Mouse (Mus musculus) neural tube, embryonic 13.5 days (tissue): ENCODE measurements at regions not wholly inside any gene's neighbourhood (a gene's known extent, or its start where the extent isn't known, plus 50 kb on each side); places are given as distances from the start of the nearest gene placed in this dataset.

Experiments
- ATAC-seq: fragments of 200-750 bp; cut with Nextera tagmentation; 2 replicates; pipeline ENCODE4 v1.8.0; 2017; ENCODE audit warnings: low read depth, mild to moderate bottlenecking, moderate TSS enrichment, moderate library complexity
- H3K27ac ChIP-seq: fragments of 300-500 bp; sonication (generic); replicated peaks from 2 replicates; pipeline ENCODE4 v1.5.1; 2015; ENCODE audit warnings: moderate library complexity, mild to moderate bottlenecking, inconsistent platforms
- H3K27me3 ChIP-seq: fragments of 300-500 bp; sonication (generic); 2 replicates; pipeline ENCODE4 v1.6.1; 2015; ENCODE audit warnings: mild to moderate bottlenecking, inconsistent platforms
- H3K36me3 ChIP-seq: fragments of 300-500 bp; sonication (generic); 2 replicates; pipeline ENCODE4 v1.6.1; 2015; ENCODE audit warnings: mild to moderate bottlenecking, inconsistent platforms
- H3K4me1 ChIP-seq: fragments of 300-500 bp; sonication (generic); replicated peaks from 2 replicates; pipeline ENCODE4 v1.6.1; 2015; ENCODE audit warnings: inconsistent platforms
- H3K4me2 ChIP-seq: fragments of 300-500 bp; sonication (generic); 2 replicates; pipeline ENCODE4 v1.6.1; 2015; ENCODE audit warnings: inconsistent platforms, mild to moderate bottlenecking, moderate library complexity
- H3K4me3 ChIP-seq: fragments of 300-500 bp; sonication (generic); 2 replicates; pipeline ENCODE4 v1.5.1; 2015; ENCODE audit warnings: mild to moderate bottlenecking, inconsistent platforms
- H3K9ac ChIP-seq: fragments of 300-500 bp; sonication (generic); 2 replicates; pipeline ENCODE4 v1.6.1; 2015; ENCODE audit warnings: moderate library complexity, mild to moderate bottlenecking, inconsistent platforms
- H3K9me3 ChIP-seq: fragments of 300-500 bp; sonication (generic); 2 replicates; pipeline ENCODE4 v1.6.1; 2016; ENCODE audit warnings: inconsistent platforms
- WGBS: fragments of 180-500 bp; shearing (Covaris S2); methylation state at CpG from one replicate; pipeline ENCODE4 v1.1.7; 2015; 5-methylcytosine and 5-hydroxymethylcytosine counted together

DNA sequence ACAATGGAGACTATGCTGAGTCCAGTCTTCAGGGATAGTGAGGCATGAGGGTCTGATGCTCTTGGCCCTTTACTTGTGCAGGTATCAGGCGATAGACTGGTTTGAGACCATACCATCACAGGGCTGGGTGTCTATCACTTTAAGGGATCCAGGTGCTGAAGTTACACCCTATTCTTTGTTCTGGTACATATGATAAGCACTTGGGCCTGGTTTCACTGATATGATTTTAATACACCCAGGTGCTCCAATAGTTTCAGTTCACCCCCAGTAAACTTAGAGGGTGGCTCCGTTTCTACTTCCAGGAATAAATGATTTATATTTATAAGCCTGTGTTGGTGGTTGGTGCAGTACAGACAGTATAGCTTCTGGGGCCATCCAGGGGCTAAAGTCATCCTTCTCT, 173.0 kb upstream of the Nrip1 start:
- ATAC-seq = no peak
- H3K4me1 ChIP-seq = no peaks in the 10 kb centered on the region
- WGBS = 87% methylated on average over 2 of the region's 2 CpGs

DNA sequence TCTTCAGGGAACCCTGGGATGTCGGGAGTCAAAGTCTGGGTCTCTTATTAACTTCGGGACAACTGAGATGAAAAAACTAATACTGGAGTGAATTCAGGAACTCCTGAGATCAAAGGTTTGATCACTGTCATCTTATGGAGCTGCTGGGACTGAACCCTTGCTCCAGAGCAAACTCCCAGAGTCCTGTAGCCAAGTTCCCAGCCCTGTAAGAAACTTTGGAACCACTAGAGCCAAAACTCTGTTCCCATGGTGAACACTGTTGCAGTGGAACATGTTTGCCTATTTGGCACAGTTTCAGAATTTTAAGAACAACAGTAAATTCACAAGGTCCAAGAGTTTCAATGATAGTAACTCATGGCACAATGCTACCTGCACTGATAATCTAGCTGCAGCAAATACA, 172.3 kb upstream of the Nrip1 start:
- H3K36me3 ChIP-seq = no peaks in the 10 kb centered on the region
- WGBS = 80% methylated on average over 2 of the region's 2 CpGs
- no peak overlapping the region for H3K9ac ChIP-seq
- H3K9me3 ChIP-seq = no peaks in the 10 kb centered on the region
- H3K27me3 ChIP-seq = no peaks in the 10 kb centered on the region
- no peak overlapping the region for H3K4me3 ChIP-seq
- H3K4me2 ChIP-seq = no peak overlapping the region
- H3K27ac ChIP-seq = no peak overlapping the region
- no peak for ATAC-seq
- no peaks in the 10 kb centered on the region for H3K4me1 ChIP-seq

More for the DNA sequence above, 173.0 kb upstream of the Nrip1 start:
- no peaks in the 10 kb centered on the region for H3K9me3 ChIP-seq
- no peak overlapping the region for H3K4me3 ChIP-seq
- H3K4me2 ChIP-seq = no peak overlapping the region
- H3K9ac ChIP-seq = no peak overlapping the region
- no peak overlapping the region for H3K27ac ChIP-seq
- H3K27me3 ChIP-seq = no peaks in the 10 kb centered on the region
- no peaks in the 10 kb centered on the region for H3K36me3 ChIP-seq

DNA sequence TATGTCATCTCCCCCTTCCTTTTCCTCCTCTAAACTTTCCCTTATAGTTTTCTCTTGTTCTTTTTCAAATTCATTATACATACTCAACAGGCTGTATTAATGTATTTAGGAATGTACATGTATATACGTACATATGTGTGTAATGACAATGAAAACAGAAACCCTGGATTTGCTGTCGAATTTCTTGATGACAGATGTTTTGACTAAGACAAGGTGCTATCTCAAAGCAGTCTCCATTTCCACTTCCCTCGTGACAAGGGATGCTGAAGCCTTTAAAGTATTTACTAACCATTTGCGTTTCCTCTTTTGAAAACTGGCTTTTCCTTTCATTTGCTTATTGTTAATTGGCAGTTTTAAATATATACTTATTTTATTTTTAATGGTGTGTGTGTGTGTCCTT, 171.3 kb upstream of the Nrip1 start:
- H3K9me3 ChIP-seq = no peaks in the 10 kb centered on the region
- 89% methylated on average over 4 of the region's 4 CpGs for WGBS
- ATAC-seq = no peak

DNA sequence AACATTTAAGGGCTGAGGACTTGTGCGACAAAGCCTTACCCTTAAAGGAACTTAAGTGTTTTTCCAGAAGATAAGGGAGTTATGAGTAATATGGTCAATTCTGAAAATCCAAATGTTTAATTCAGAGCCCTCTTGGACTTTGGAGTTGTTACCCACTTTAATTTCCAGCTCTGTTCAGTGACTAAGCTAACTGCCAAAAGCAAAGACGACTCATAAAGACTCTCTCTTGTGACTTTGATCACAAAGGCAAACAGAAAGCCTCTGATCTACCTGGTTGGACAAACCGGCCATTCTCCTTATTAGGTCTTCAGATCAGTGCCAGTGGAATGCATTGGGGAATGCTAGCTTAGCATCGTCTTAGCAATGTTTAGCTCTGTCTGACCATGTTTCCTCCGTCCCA, 167.3 kb upstream of the Nrip1 start:
- no peak overlapping the region for H3K9ac ChIP-seq
- no peaks in the 10 kb centered on the region for H3K27me3 ChIP-seq
- whole genome bisulfite sequencing = 72% methylated on average over 5 of the region's 5 CpGs
- no peak overlapping the region for H3K4me3 ChIP-seq
- H3K4me2 ChIP-seq = no peak overlapping the region
- no peak overlapping the region for H3K27ac ChIP-seq
- peaks cover 8% of the 10 kb centered on the region for H3K4me1 ChIP-seq
- H3K36me3 ChIP-seq = no peaks in the 10 kb centered on the region
- no peaks in the 10 kb centered on the region for H3K9me3 ChIP-seq
- no peak for ATAC-seq

More for the DNA sequence above, 171.3 kb upstream of the Nrip1 start:
- Histone ChIP-seq H3K9ac (no peak overlapping the region), H3K4me3 (no peak overlapping the region), H3K4me1 (peaks cover under 1% of the 10 kb centered on the region; the same call in 1 of the 2 replicates), H3K27me3 (no peaks in the 10 kb centered on the region), H3K27ac (no peak overlapping the region), H3K4me2 (no peak overlapping the region), H3K36me3 (no peaks in the 10 kb centered on the region)

DNA sequence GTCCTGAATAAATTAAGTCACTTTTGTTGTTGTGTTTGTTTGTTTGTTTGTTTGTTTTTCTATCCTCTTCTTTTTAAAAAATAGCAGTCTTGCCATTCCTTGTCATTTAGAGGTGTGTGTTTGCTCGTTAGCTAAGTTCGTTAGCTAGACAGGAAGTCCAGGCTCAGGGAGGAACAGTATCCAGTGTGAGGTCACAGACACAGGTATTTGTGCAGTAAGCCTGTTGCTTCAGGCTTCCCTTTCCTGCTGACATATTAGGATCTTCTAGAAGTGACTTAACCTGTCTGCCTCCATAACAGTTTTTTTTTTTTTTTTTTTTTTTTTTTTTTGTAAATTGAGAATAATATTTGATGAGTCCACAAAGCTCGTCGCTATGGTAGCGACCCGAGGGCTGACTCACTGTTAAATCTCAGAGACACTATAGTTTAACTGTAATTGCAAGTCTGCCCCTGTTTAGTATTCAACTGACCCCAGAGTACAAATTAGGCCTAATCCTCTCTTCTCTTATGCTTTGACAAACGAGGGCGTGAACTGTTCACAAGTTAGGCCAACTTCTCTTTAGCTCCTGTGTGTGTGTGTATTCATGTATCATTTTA, 166.8 kb upstream of the Nrip1 start:
- 61% methylated on average over 8 of the region's 8 CpGs for WGBS
- H3K27me3 ChIP-seq = no peaks in the 10 kb centered on the region
- no peak for ATAC-seq
- no peak overlapping the region for H3K4me3 ChIP-seq
- no peaks in the 10 kb centered on the region for H3K9me3 ChIP-seq
- peaks cover 8% of the 10 kb centered on the region for H3K4me1 ChIP-seq
- no peak overlapping the region for H3K9ac ChIP-seq
- H3K36me3 ChIP-seq = no peaks in the 10 kb centered on the region
- no peak overlapping the region for H3K4me2 ChIP-seq
- H3K27ac ChIP-seq = no peak overlapping the region

DNA sequence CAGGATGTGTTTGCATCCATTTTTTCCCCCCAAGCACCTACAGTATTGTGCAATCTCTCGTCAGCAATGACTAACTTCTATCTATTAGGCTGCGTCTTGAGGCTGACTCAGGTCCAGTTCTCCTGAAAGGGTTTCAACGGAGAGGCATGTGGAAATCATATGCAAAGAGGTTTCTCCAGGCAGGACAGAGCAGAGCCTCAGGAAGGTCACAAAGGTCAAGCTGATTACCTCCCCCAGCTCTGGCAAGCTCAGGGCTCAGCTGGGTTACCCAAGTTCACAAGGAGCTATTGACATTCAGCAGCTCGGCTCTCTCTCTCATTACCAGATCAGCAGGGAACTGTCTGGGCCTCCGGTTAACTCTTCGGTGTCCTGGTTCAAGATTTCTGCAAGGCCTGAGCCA, 166.0 kb upstream of the Nrip1 start:
- no peak for ATAC-seq
- no peak overlapping the region for H3K27ac ChIP-seq
- 4% methylated on average over 6 of the region's 6 CpGs for WGBS

DNA sequence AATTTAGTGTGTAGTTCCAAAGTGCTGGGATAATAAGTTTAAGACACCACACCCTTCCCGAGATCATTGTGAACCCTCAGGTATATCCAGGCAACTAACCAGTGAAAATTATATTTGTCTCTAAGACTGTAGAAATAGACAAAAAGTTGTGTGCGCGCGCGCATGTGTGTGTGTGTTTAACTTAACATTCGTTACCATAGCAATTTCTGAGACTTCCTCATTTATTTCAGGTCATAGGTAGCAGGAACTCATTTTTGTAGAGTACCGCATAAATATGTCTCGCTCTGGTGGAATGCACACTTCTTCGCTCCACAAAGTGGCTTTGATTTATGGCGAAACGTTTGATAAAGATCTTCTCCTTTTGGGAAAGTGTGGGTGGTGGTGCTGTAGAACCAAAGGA, 164.2 kb upstream of the Nrip1 start:
- Histone ChIP-seq H3K9ac (no peak overlapping the region), H3K27ac (no peak overlapping the region), H3K36me3 (no peaks in the 10 kb centered on the region), H3K4me3 (no peak overlapping the region), H3K4me2 (no peak overlapping the region), H3K9me3 (no peaks in the 10 kb centered on the region), H3K4me1 (peaks cover 8% of the 10 kb centered on the region), H3K27me3 (no peaks in the 10 kb centered on the region)
- ATAC-seq = no peak
- 92% methylated on average over 11 of the region's 11 CpGs for whole genome bisulfite sequencing

More for the DNA sequence above, 166.0 kb upstream of the Nrip1 start:
- no peak overlapping the region for H3K9ac ChIP-seq
- 0 out of 2 replicates have a peak overlapping the region, but pooled peaks have one; percentile 1 for H3K4me2 ChIP-seq
- H3K36me3 ChIP-seq = no peaks in the 10 kb centered on the region
- no peaks in the 10 kb centered on the region for H3K27me3 ChIP-seq
- peaks cover 8% of the 10 kb centered on the region for H3K4me1 ChIP-seq
- H3K4me3 ChIP-seq = no peak overlapping the region
- H3K9me3 ChIP-seq = no peaks in the 10 kb centered on the region

DNA sequence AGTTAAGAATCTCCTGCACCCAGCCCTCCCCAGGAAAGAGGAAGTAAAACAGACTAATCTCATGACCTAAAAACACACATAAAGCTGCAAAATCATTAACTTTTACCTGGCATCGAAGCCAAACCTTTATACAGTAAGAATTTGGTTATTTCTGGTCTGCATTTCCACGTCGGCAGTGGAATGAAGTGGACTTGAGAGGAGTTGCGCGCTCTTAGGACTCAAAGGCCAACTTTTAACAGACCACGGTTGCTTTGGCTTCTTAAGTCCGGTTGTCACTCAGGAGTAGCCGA, 159.2 kb upstream of the Nrip1 start:
- no peak for ATAC-seq
- no peaks in the 10 kb centered on the region for H3K36me3 ChIP-seq
- WGBS = 91% methylated on average over 8 of the region's 8 CpGs

DNA sequence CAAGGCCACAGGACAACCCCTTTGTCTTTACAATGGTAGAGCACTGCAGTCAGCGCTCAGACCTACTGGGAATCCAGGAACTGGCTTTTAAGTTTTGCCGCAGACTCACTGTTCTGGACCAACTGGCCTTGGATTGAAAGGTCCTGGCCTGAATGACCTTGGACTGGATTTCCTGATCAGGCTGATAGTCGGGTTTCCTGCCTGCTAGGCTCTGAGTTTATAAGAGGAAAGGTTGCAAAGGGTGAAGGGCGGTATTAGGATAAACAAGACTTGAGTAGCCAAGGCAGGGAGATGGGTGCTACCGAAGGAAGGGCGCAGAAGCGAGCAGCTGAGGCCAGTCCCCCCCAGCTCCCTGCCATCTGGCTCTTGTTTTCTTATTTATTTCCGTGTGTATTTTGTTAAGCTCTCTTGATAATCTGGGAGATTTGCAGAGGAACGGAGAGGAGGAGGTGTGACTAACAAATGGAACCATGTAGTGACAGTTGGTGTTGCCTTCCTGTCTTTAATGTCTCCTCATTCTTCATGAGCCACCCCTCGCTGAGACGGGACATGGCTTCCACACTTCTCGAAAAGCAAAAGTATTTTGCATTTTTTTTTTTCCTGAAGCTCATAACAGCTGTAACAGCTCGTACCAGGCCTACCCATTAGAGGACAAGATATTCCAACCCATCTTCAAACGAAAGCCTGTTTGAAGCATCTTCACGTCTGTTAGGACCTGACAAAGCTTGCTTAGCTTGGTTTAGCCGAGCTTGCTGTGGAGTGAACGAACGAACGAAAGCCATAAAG, 158.7 kb upstream of the Nrip1 start:
- no peaks in the 10 kb centered on the region for H3K27me3 ChIP-seq
- ATAC-seq = no peak

More for the DNA sequence above, 159.2 kb upstream of the Nrip1 start:
- H3K4me2 ChIP-seq = no peak overlapping the region
- H3K27me3 ChIP-seq = no peaks in the 10 kb centered on the region
- no peak overlapping the region for H3K9ac ChIP-seq
- no peaks in the 10 kb centered on the region for H3K9me3 ChIP-seq
- no peak overlapping the region for H3K4me3 ChIP-seq
- H3K27ac ChIP-seq = no peak overlapping the region
- no peaks in the 10 kb centered on the region for H3K4me1 ChIP-seq

DNA sequence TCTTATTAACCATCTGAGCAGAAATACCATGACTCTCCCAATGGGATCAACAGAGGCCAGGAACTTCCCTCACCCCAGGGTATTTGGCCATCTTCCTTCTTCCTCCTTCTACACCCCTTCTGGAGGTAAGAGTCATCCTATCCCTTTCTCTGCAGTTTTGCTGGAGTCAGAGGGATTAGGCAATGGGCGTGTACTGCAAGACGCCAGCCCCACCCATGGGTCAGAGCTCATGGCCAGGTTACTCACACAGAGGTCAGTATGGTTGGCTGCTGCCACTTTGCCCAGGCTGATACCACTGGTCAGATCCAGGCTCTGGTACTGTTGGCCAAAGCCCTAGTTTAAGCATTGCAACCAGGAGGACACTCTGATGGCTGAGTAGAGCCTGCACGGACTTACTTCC, 157.3 kb upstream of the Nrip1 start:
- ATAC-seq = no peak
- no peak overlapping the region for H3K4me2 ChIP-seq
- H3K9me3 ChIP-seq = no peaks in the 10 kb centered on the region
- H3K27me3 ChIP-seq = no peaks in the 10 kb centered on the region
- no peak overlapping the region for H3K9ac ChIP-seq
- no peak overlapping the region for H3K27ac ChIP-seq
- no peak overlapping the region for H3K4me3 ChIP-seq
- WGBS = 98% methylated on average over 3 of the region's 3 CpGs
- no peaks in the 10 kb centered on the region for H3K4me1 ChIP-seq
- H3K36me3 ChIP-seq = no peaks in the 10 kb centered on the region

More for the DNA sequence above, 158.7 kb upstream of the Nrip1 start:
- Histone ChIP-seq H3K4me3 (no peak overlapping the region), H3K27ac (no peak overlapping the region), H3K9ac (no peak overlapping the region), H3K36me3 (no peaks in the 10 kb centered on the region), H3K9me3 (no peaks in the 10 kb centered on the region), H3K4me2 (no peak overlapping the region), H3K4me1 (no peaks in the 10 kb centered on the region)
- 83% methylated on average over 19 of the region's 19 CpGs for WGBS

DNA sequence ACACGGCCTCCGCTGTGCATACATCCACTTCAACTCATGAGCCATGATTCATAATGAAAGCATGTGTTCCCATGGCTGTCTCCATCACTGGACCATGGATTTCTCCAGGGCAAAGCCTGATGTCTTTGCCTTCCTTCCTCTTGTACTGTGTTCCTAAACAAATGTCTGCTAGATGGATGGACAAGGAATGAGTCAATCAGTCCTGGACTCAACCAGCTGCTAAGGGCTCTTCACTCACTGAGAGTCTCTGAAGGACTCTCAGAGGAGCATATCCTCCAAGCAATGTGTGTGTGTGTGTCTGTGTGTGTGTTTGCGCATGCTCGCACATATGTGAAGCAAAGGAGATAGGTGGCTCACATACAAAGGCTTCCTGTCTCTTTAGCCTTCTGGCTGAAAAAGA, 156.0 kb upstream of the Nrip1 start:
- no peaks in the 10 kb centered on the region for H3K27me3 ChIP-seq
- WGBS = 95% methylated on average over 4 of the region's 4 CpGs
- H3K4me1 ChIP-seq = no peaks in the 10 kb centered on the region
- no peaks in the 10 kb centered on the region for H3K36me3 ChIP-seq
- H3K9me3 ChIP-seq = no peaks in the 10 kb centered on the region
- no peak overlapping the region for H3K4me3 ChIP-seq
- H3K9ac ChIP-seq = no peak overlapping the region
- no peak overlapping the region for H3K27ac ChIP-seq
- H3K4me2 ChIP-seq = no peak overlapping the region
- no peak for ATAC-seq

DNA sequence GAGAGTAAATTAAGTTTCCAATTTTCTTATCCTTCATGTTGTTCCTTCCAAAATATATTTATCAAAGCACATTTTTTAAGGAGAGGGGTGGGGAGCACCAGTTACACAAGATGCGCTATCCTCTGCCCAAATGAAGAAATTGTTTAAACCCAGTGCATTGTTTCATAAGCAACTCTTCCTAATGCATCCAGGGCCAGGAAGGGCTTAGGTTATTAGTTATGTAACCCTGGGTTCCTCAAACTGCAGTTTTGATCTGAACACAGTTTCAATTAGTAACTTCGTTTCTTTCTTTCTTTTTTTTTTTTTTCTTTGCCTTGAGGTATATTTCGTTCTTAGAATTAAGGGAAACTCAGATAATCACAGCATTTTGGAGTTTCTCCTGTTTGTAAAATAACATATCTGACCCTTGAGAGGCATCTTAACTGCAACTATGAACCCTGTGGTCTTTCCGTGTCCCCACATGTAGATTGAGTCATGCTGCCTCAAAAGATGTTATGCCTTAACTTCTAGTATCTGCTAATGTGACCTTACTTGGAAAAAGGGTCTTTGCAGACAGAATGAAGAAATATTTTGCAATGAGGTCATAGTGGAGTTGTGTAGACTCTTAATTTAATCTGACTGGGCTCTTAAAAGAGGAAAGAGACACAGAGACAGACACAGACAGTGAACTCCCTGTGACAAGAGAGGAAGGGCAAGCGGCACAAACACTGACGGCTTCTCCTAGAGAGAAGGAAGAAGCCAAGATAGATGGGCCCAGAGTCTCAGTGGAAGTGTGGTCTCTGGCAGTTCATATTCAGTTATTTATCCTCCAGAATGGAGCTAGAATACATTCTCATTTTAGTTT, 153.7 kb upstream of the Nrip1 start:
- Histone ChIP-seq H3K27me3 (no peaks in the 10 kb centered on the region), H3K36me3 (no peaks in the 10 kb centered on the region), H3K4me2 (no peak overlapping the region), H3K4me3 (no peak overlapping the region), H3K4me1 (no peaks in the 10 kb centered on the region), H3K9me3 (no peaks in the 10 kb centered on the region), H3K27ac (no peak overlapping the region), H3K9ac (no peak overlapping the region)
- WGBS = 92% methylated on average over 6 of the region's 6 CpGs
- no peak for ATAC-seq
